Mouse (Mus musculus): ENCODE data around the gene Muc5b. TPM values are rescaled to one million over a fixed set of nuclear protein-coding genes. Genes with fewer than 3 reads are reported as not detected.

Gene Muc5b
- polyA plus RNA-seq, 3 experiments from 2014 or later, result not detected

DNA sequence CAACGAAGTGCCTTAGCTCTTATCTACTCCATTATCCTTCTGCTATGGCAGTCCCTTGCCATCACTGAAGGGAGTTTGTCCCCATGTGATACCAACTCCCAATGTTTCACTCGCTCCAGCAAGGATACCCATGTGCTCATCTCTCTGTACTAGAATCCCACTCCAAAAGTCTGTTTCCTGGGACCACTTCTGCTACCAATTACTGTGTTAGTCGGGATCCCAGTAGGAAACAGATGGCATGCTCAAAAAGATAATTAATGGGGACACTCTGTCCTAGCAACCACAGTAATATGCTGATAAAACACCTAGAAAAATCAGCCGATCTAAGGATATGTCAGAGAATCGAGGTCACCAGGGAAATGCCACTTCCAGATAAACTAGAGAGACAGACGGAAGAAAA is 69.7 kb downstream of the Muc5b start:
- no peak for ATAC-seq

DNA sequence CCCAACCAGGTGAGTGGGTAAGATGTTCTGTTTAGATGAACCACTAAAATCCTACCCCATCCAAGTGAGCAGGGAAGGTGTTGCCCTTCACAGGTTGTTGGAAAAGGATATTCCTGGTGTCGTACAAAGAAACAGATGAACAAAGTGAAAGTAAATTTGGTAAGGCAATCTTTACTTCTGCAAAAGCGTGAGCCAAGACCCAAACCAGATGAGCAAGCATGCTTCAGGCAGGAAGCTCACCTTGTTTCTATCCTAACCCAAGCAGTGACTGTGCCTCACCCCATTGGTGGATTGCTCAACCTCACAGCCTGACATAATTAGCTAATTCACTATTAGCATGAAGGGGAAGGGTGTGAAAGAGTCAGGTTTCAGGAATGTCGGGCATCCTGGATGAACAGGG is 72.4 kb downstream of the Muc5b start:
- no peak for ATAC-seq

DNA sequence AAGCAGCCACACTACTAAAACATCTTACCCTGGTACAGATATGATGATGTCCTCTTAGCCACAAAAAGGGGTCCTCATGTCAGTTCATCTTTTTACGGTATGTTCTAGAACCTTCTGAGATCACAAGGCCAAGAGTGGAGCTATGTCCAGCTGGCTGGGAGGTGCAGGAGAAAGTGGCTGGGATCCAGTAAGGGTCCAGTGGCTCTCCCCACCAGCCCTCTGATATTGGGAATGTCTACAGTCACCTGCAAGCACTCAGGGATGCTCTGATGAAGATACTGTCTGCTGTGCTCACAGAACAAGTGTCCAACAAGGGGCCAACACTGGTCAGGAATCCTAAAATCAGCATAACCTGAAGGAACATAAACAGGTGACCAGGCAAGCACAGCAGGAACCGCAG is 79.5 kb downstream of the Muc5b start, which contains the start of gene Tollip:
Gene Tollip, minus strand, starts transcription at position 101 of the 400 bp plus-strand sequence.
- ATAC-seq, result no peak

Other genes starting within 250 kb of the Muc5b start
- gene Muc6, start 183.8 kb upstream of the Muc5b start, polyA plus RNA-seq (2017; shearing (Covaris generic)), result under 1 TPM; 0.31 to 0.64 (median 0.57) TPM
- not detected for gene Muc2, start 148.7 kb upstream of the Muc5b start, polyA plus RNA-seq (2017; shearing (Covaris generic))
- not detected for gene Muc5ac, start 50.1 kb upstream of the Muc5b start, polyA plus RNA-seq (2017; shearing (Covaris generic))
- 10 to 100 TPM; 22.0 to 25.8 (median 24.5) TPM for gene Tollip, start 79.4 kb downstream of the Muc5b start, polyA plus RNA-seq (2017; shearing (Covaris generic))
- under 1 TPM; 0.34 to 0.75 (median 0.39) TPM for gene Brsk2, start 110.7 kb downstream of the Muc5b start, polyA plus RNA-seq (2017; shearing (Covaris generic))
- gene Mob2, start 222.0 kb downstream of the Muc5b start, polyA plus RNA-seq (2017; shearing (Covaris generic)), result 10 to 100 TPM; 61.4 to 67.5 (median 65.3) TPM

Measured in inflammation-experienced regulatory T-cells, adult 6 months (primary cell).